Mouse (Mus musculus) small intestine, adult 2 months (tissue): Measurements from ENCODE around the gene Poldip2.

Source experiments
- CTCF ChIP-seq: fragments of 200-500 bp; IDR thresholded peaks from 2 replicates; pipeline ENCODE4 v1.5.1; 2012; ENCODE audit warnings: low read depth, mild to moderate bottlenecking, control low read depth, inconsistent platforms, low read length, moderate library complexity, mixed read lengths; ENCODE audit not compliant: insufficient replicate concordance, insufficient read length; ENCODE audit errors: extremely low read depth
- POLR2A ChIP-seq: fragments of 200-500 bp; IDR thresholded peaks from 2 replicates; pipeline ENCODE4 v1.6.1; 2012; ENCODE audit warnings: low read depth, mild to moderate bottlenecking, control low read depth, inconsistent platforms, low read length, moderate library complexity

DNA sequence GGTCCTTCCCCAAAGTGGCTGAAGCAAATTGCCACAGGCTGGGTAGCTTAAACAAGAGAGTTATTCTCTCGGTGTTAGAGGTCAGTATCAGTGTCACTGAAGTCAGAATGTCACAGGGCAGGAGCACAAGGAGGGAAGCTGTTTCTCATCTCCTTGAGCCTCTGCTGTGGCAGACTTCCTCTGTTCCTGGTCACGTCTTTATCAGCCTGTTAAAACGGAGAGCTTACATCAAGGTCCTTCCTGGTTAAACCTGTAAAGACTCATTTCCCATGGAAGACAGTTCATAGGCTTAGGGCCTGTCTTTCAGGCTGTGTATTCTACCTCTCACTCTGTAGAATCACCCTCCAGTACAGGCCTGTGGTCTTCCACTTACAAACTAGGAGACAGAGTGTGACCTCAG is 44.1 kb upstream of the Poldip2 start:
- no peak for TF ChIP-seq CTCF
- no peak for TF ChIP-seq POLR2A
